ENCODE assay signal across 13 mouse cellular contexts in genomic region chr3:55524491-55525195, GRCm38 (mm10). TPM values are rescaled to one million over a fixed set of nuclear protein-coding genes. Genes with fewer than 3 reads are reported as not detected.
DNase-seq lines count a peak whose midpoint lies in the region; ATAC-seq lines count a peak whose summit lies in the region.
"Had no signal": no experiment of that assay in that cellular context is flagged by ENCODE, and none has a peak within 500 bp of the region (broad histone marks: within the 10 kb centered on the region; RNA-seq: fewer than 3 reads in every experiment).

No protein-coding gene starts in this region.

- peaks cover 69% of the 10 kb centered on the region for H3K4me1 ChIP-seq in forebrain, embryonic 10.5 days
- H3K4me1 ChIP-seq in forebrain, embryonic 11.5 days (replicated peaks; ENCODE audit: control insufficient read depth, insufficient read depth, low read length): peaks cover 5% of the 10 kb centered on the region; the same call in 1 of the 2 replicates
- peaks cover 57% of the 10 kb centered on the region for H3K4me1 ChIP-seq in midbrain, embryonic 11.5 days (ENCODE audit: control insufficient read depth, insufficient read depth, low read length)

- ATAC-seq in forebrain, embryonic 11.5 days (replicated peaks; ENCODE audit: low FRiP score): no peak
- no peak for ATAC-seq in midbrain, embryonic 11.5 days (ENCODE audit: low FRiP score)
- ATAC-seq in inflammation-experienced regulatory T-cells, adult 6 months: no peak

- 0 out of 2 replicates have a peak overlapping the region, but pooled peaks have one; percentile 22 for H3K27ac ChIP-seq in forebrain, embryonic 10.5 days
- no peak overlapping the region for H3K27ac ChIP-seq in forebrain, embryonic 11.5 days (ENCODE audit: low read depth, low read length)
- peak overlapping the region; percentile 32; the same call in 1 of the 2 replicates for H3K27ac ChIP-seq in midbrain, embryonic 11.5 days (ENCODE audit: low read depth, low read length)
- H3K27ac ChIP-seq: heart, adult 2 months had no signal

- peaks cover 36% of the 10 kb centered on the region for H3K27me3 ChIP-seq in forebrain, embryonic 10.5 days (ENCODE audit: poor library complexity, severe bottlenecking)
- no peaks in the 10 kb centered on the region; the same call in 1 of the 2 replicates for H3K27me3 ChIP-seq in forebrain, embryonic 11.5 days (ENCODE audit: control insufficient read depth, insufficient read depth, low read length)
- no peaks in the 10 kb centered on the region for H3K27me3 ChIP-seq in midbrain, embryonic 11.5 days (ENCODE audit: control insufficient read depth, insufficient read depth, low read length)

- intact Hi-C loops in heart, postnatal 25 days (cut with DNase I): loop anchor here (5.0 kb wide), 1 partner anchor 473 kb away; no protein-coding TSS in a partner anchor

- H3K9me3 ChIP-seq in forebrain, embryonic 10.5 days: no peaks in the 10 kb centered on the region
- no peaks in the 10 kb centered on the region for H3K9me3 ChIP-seq in forebrain, embryonic 11.5 days (ENCODE audit: control insufficient read depth, low read length)
- no peaks in the 10 kb centered on the region for H3K9me3 ChIP-seq in midbrain, embryonic 11.5 days (ENCODE audit: control insufficient read depth, low read length)

- H3K4me3 ChIP-seq in forebrain, embryonic 10.5 days: no peak overlapping the region
- H3K4me3 ChIP-seq in forebrain, embryonic 11.5 days (ENCODE audit: low read depth, low read length): no peak overlapping the region
- H3K4me3 ChIP-seq in midbrain, embryonic 11.5 days (ENCODE audit: low read depth, low read length): no peak overlapping the region
- H3K4me3 ChIP-seq: heart, adult 2 months had no signal

- H3K9ac ChIP-seq in forebrain, embryonic 11.5 days (ENCODE audit: low read length): no peak overlapping the region
- H3K9ac ChIP-seq in midbrain, embryonic 11.5 days (ENCODE audit: low read length): no peak overlapping the region

- H3K36me3 ChIP-seq in forebrain, embryonic 10.5 days (replicated peaks): no peaks in the 10 kb centered on the region
- no peaks in the 10 kb centered on the region for H3K36me3 ChIP-seq in forebrain, embryonic 11.5 days (ENCODE audit: control insufficient read depth, insufficient read depth, low read length)
- no peaks in the 10 kb centered on the region for H3K36me3 ChIP-seq in midbrain, embryonic 11.5 days (ENCODE audit: control insufficient read depth, insufficient read depth, low read length)

- no peak overlapping the region for H3K4me2 ChIP-seq in forebrain, embryonic 11.5 days (ENCODE audit: low read depth, low read length, severe bottlenecking)
- no peak overlapping the region for H3K4me2 ChIP-seq in midbrain, embryonic 11.5 days

- DNase-seq in forebrain, embryonic 10.5 days (ENCODE audit: extremely low spot score, low spot score): no peak
- DNase-seq in forebrain, embryonic 11.5 days (ENCODE audit: low spot score): no peak
- peak; percentile 43 for DNase-seq in brain, adult 2 months (ENCODE audit: low read depth, low spot score)
- peak; percentile 24 for DNase-seq in heart, postnatal 25 days (ENCODE audit: low spot score)
- no peak for DNase-seq in midbrain, embryonic 11.5 days (ENCODE audit: low spot score, missing footprints)
- no peak for DNase-seq in right cerebral cortex, adult 2 months (ENCODE audit: low spot score in 2 of 2)
- no peak for DNase-seq in ovary, postnatal 14 days (ENCODE audit: low spot score)
- DNase-seq: cerebellum, postnatal 36 days had no signal

- WGBS in forebrain, embryonic 10.5 days: 73% methylated on average over 9 of the region's 9 CpGs
- WGBS in forebrain, embryonic 11.5 days: 76% methylated on average over 9 of the region's 9 CpGs
- WGBS in midbrain, embryonic 11.5 days: 68% methylated on average over 9 of the region's 9 CpGs

RNA-seq across cellular contexts. Expression of gene Gm21954, which starts 52.6 kb away (rescaled TPM):
- polyA plus RNA-seq in forebrain, embryonic 10.5 days (2016; fragmentation: Nextera tagmentation; extraction: Ambion mirVana): not detected in 2 replicates
- polyA plus RNA-seq in forebrain, embryonic 11.5 days (2014; fragmentation: Nextera tagmentation; extraction: Ambion mirVana): not detected in 2 replicates
- total RNA-seq in heart, postnatal 25 days (2021): not detected
- polyA plus RNA-seq in midbrain, embryonic 11.5 days (2014; fragmentation: Nextera tagmentation; extraction: Ambion mirVana): not detected in 2 replicates
- polyA plus RNA-seq in inflammation-experienced regulatory T-cells, adult 6 months (2017; shearing (Covaris generic)): not detected
- total RNA-seq: heart, adult 2 months; layer of hippocampus, postnatal 14 days had no signal
- polyA plus RNA-seq: C2C12; heart, adult 2 months; spleen, adult 2 months had no signal

Comparison
In these comparisons a context has a peak if more than half of its experiments do, and no peak if none do; other contexts are left out.
1. DNase-seq: peak in brain, adult 2 months (single experiment) and heart, postnatal 25 days (single experiment); none in forebrain, embryonic 10.5 days (single experiment), forebrain, embryonic 11.5 days (single experiment), midbrain, embryonic 11.5 days (single experiment), right cerebral cortex, adult 2 months (0 of 2) and ovary, postnatal 14 days (single experiment).